Mouse (Mus musculus): ENCODE measurements around the gene Doc2a. TPM values are rescaled to one million over a fixed set of nuclear protein-coding genes. Genes with fewer than 3 reads are reported as not detected.

Doc2a gene
- polyA plus RNA-seq, 1 experiment = 12.1 TPM

DNA sequence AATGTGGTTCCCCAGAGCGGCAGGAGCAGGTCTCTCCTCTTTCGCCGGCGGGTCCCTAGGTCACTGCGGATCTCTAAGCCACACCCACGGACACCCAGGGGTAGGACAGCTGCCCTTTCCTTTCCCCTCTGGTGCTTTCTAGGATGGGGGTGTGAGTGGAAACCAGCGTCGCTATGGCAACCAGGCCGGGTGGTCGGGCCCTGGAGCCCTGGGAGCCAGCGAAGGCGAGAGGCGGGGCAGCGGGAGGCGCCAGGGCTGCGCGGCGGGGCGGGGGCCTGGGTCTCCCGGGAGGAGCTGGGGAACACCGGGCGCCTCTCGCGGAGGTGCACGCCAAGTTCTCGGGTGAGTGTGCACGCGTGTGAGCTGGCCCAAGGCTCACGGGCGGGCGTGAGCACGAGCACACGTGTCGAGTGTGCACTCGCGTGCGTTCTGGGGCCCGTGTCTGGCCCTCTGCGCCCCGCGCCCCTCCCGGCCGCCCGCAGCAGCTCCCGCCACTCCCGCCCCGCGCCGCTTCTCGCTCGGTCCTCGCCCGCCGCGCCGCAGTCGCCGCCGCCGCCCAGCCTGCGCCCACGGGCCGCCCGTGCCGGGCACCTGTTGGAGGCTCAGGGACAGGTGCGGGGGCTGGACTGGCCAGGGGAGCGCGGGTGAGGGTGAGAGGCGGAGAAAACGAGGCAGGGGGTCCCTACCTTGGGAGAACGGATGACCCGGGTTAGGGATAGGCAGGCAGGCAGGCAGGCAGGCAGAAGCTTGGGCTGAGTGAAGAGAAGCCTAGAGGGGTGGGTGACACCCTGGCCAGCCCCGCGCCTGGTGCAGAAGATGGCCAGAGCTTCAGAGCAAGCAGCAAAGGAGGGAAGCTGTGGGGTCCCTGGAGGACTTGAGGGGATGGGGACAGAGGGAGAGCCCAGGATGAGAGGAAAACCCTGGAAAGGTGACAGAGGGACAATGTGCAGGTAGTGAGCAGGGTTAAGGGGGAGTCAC lies 494 bp downstream of the Doc2a start:
- WGBS = 1% methylated on average over 74 of the region's 74 CpGs
- no peaks in the 10 kb centered on the region for H3K27me3 ChIP-seq (ENCODE audit: control insufficient read depth, insufficient read depth, low read length)
- TF ChIP-seq CTCF (IDR thresholded peaks at IDR 0.05; ENCODE audit: borderline replicate concordance, insufficient read depth, low read depth, low read length) = no peak
- TF ChIP-seq POLR2A (IDR thresholded peaks at IDR 0.05; ENCODE audit: borderline replicate concordance, insufficient read depth, low read length) = no peak
- no peak overlapping the region for H3K27ac ChIP-seq (ENCODE audit: insufficient read depth, low read length)
- peaks cover 4% of the 10 kb centered on the region; the same call in 1 of the 2 replicates for H3K4me1 ChIP-seq (ENCODE audit: control insufficient read depth, insufficient read depth, low read length)
- peak overlapping the region; percentile 34 for H3K4me3 ChIP-seq (replicated peaks; ENCODE audit: insufficient read depth, low read depth, low read length)
- DNase-seq = peak in 1 of 2 experiments; percentile 28

- peak; percentile 2 to 13 for DNase-seq
- H3K27ac ChIP-seq (ENCODE audit: insufficient read depth, low read length) = no peak overlapping the region
- 38% methylated on average over 10 of the region's 10 CpGs for WGBS
- peaks cover 4% of the 10 kb centered on the region; the same call in 1 of the 2 replicates for H3K4me1 ChIP-seq (ENCODE audit: control insufficient read depth, insufficient read depth, low read length)
- H3K27me3 ChIP-seq (ENCODE audit: control insufficient read depth, insufficient read depth, low read length) = no peaks in the 10 kb centered on the region
- no peak overlapping the region for H3K4me3 ChIP-seq (replicated peaks; ENCODE audit: insufficient read depth, low read depth, low read length)
- TF ChIP-seq POLR2A (IDR thresholded peaks at IDR 0.05; ENCODE audit: borderline replicate concordance, insufficient read depth, low read length) (no peak), CTCF (IDR thresholded peaks at IDR 0.05; ENCODE audit: borderline replicate concordance, insufficient read depth, low read depth, low read length) (no peak)
Observed at GRCm38 (mm10) chr7:126848794-126849193, 1.6 kb downstream of the Doc2a start.

GRCm38 (mm10) chr7:126850161-126850560 lies 2.9 kb downstream of the Doc2a start:
- Histone ChIP-seq H3K27ac (ENCODE audit: insufficient read depth, low read length) (no peak overlapping the region), H3K4me3 (replicated peaks; ENCODE audit: insufficient read depth, low read depth, low read length) (no peak overlapping the region), H3K4me1 (ENCODE audit: control insufficient read depth, insufficient read depth, low read length) (peaks cover 4% of the 10 kb centered on the region), H3K27me3 (ENCODE audit: control insufficient read depth, insufficient read depth, low read length) (no peaks in the 10 kb centered on the region)
- TF ChIP-seq CTCF (IDR thresholded peaks at IDR 0.05; ENCODE audit: borderline replicate concordance, insufficient read depth, low read depth, low read length) (no peak), POLR2A (IDR thresholded peaks at IDR 0.05; ENCODE audit: borderline replicate concordance, insufficient read depth, low read length) (no peak)
- DNase-seq = no peak
- 96% methylated on average over 6 of the region's 6 CpGs for WGBS

DNA sequence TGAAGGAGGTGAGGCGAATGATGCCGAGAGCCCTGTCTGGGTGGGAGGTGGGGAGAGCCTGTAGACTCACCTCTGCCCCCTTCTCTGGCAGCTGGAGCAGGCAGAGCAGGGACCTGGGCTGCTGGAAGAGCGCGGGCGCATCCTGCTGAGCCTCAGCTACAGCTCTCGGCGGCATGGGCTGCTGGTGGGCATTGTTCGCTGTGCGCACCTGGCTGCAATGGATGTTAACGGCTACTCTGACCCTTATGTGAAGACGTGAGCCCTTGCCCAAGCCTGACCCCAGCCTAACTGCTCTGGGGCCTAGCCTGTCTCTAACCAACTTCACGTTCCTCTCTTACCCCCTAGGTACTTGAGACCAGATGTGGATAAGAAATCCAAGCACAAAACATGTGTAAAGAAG lies 4.0 kb downstream of the Doc2a start:
- TF ChIP-seq CTCF (IDR thresholded peaks at IDR 0.05; ENCODE audit: borderline replicate concordance, insufficient read depth, low read depth, low read length) = no peak
- TF ChIP-seq POLR2A (IDR thresholded peaks at IDR 0.05; ENCODE audit: borderline replicate concordance, insufficient read depth, low read length) = no peak
- Histone ChIP-seq H3K27ac (ENCODE audit: insufficient read depth, low read length) (no peak overlapping the region), H3K4me3 (replicated peaks; ENCODE audit: insufficient read depth, low read depth, low read length) (no peak overlapping the region), H3K27me3 (ENCODE audit: control insufficient read depth, insufficient read depth, low read length) (no peaks in the 10 kb centered on the region), H3K4me1 (ENCODE audit: control insufficient read depth, insufficient read depth, low read length) (peaks cover 14% of the 10 kb centered on the region)
- 50% methylated on average over 12 of the region's 12 CpGs for WGBS
- DNase-seq = no peak

- 87% methylated on average over 5 of the region's 5 CpGs for WGBS
Observed at GRCm38 (mm10) chr7:126853454-126853853, 6.2 kb downstream of the Doc2a start.

GRCm38 (mm10) chr7:126855641-126856040 lies 8.4 kb downstream of the Doc2a start:
- peak; percentile 43; the same call in 1 of the 2 replicates for TF ChIP-seq CTCF (IDR thresholded peaks at IDR 0.05; ENCODE audit: borderline replicate concordance, insufficient read depth, low read depth, low read length)
- no peak for TF ChIP-seq POLR2A (IDR thresholded peaks at IDR 0.05; ENCODE audit: borderline replicate concordance, insufficient read depth, low read length)
- 11% methylated on average over 3 of the region's 3 CpGs for WGBS
- Histone ChIP-seq H3K4me1 (ENCODE audit: control insufficient read depth, insufficient read depth, low read length) (peaks cover 10% of the 10 kb centered on the region), H3K27ac (ENCODE audit: insufficient read depth, low read length) (peak overlapping the region; percentile 26), H3K4me3 (replicated peaks; ENCODE audit: insufficient read depth, low read depth, low read length) (no peak overlapping the region), H3K27me3 (ENCODE audit: control insufficient read depth, insufficient read depth, low read length) (no peaks in the 10 kb centered on the region)
- peak; percentile 52 to 66 for DNase-seq

More at GRCm38 (mm10) chr7:126853454-126853853, 6.2 kb downstream of the Doc2a start:
- DNase-seq = no peak
- no peaks in the 10 kb centered on the region for H3K27me3 ChIP-seq (ENCODE audit: control insufficient read depth, insufficient read depth, low read length)
- no peak overlapping the region for H3K4me3 ChIP-seq (replicated peaks; ENCODE audit: insufficient read depth, low read depth, low read length)
- H3K4me1 ChIP-seq (ENCODE audit: control insufficient read depth, insufficient read depth, low read length) = peaks cover 10% of the 10 kb centered on the region
- no peak for TF ChIP-seq POLR2A (IDR thresholded peaks at IDR 0.05; ENCODE audit: borderline replicate concordance, insufficient read depth, low read length)
- no peak for TF ChIP-seq CTCF (IDR thresholded peaks at IDR 0.05; ENCODE audit: borderline replicate concordance, insufficient read depth, low read depth, low read length)
- H3K27ac ChIP-seq (ENCODE audit: insufficient read depth, low read length) = no peak overlapping the region

GRCm38 (mm10) chr7:126856741-126857420 lies 9.7 kb downstream of the Doc2a start:
- Histone ChIP-seq H3K27me3 (ENCODE audit: control insufficient read depth, insufficient read depth, low read length) (no peaks in the 10 kb centered on the region), H3K27ac (ENCODE audit: insufficient read depth, low read length) (no peak overlapping the region), H3K4me1 (ENCODE audit: control insufficient read depth, insufficient read depth, low read length) (peaks cover 10% of the 10 kb centered on the region), H3K4me3 (replicated peaks; ENCODE audit: insufficient read depth, low read depth, low read length) (no peak overlapping the region)
- DNase-seq = no peak
- TF ChIP-seq CTCF (IDR thresholded peaks at IDR 0.05; ENCODE audit: borderline replicate concordance, insufficient read depth, low read depth, low read length) (no peak), POLR2A (IDR thresholded peaks at IDR 0.05; ENCODE audit: borderline replicate concordance, insufficient read depth, low read length) (no peak)
- WGBS = 70% methylated on average over 9 of the region's 9 CpGs

Measured in cerebellum, adult 2 months (tissue).